Mouse (Mus musculus) intestine, postnatal 0 days (tissue): ENCODE results near the gene Lypd8. TPM values are rescaled to one million over a fixed set of nuclear protein-coding genes. Genes with fewer than 3 reads are reported as not detected.

Source experiments
- ATAC-seq: fragments of 200-750 bp; cut with Nextera tagmentation; 2 replicates; pipeline ENCODE4 v1.8.0; 2017; ENCODE audit warnings: mild to moderate bottlenecking, moderate TSS enrichment, moderate library complexity
- H3K27ac ChIP-seq: fragments of 300-500 bp; sonication (generic); 2 replicates; pipeline ENCODE4 v1.5.1; 2014; ENCODE audit warnings: mild to moderate bottlenecking, low read depth, low read length, moderate library complexity
- H3K27me3 ChIP-seq: fragments of 300-500 bp; sonication (generic); replicated peaks from 2 replicates; pipeline ENCODE4 v1.6.1; 2014; ENCODE audit warnings: low read length, mixed read lengths; ENCODE audit not compliant: control insufficient read depth, insufficient read depth
- H3K36me3 ChIP-seq: fragments of 300-500 bp; sonication (generic); 2 replicates; pipeline ENCODE4 v1.6.1; 2014; ENCODE audit warnings: mild to moderate bottlenecking, moderate library complexity; ENCODE audit not compliant: control insufficient read depth, insufficient read depth
- H3K4me1 ChIP-seq: fragments of 300-500 bp; sonication (generic); replicated peaks from 2 replicates; pipeline ENCODE4 v1.6.1; 2014; ENCODE audit warnings: antibody characterized with exemption, low read length, mixed read lengths; ENCODE audit not compliant: control insufficient read depth, insufficient read depth
- H3K4me2 ChIP-seq: fragments of 300-500 bp; sonication (generic); replicated peaks from 2 replicates; pipeline ENCODE4 v1.6.1; 2014; ENCODE audit warnings: low read depth, mild to moderate bottlenecking, moderate library complexity
- H3K4me3 ChIP-seq: fragments of 300-500 bp; sonication (generic); 2 replicates; pipeline ENCODE4 v1.5.1; 2014; ENCODE audit warnings: low read depth, low read length
- H3K9ac ChIP-seq: fragments of 300-500 bp; sonication (generic); 2 replicates; pipeline ENCODE4 v1.6.1; 2014; ENCODE audit warnings: mild to moderate bottlenecking, low read depth, low read length
- H3K9me3 ChIP-seq: fragments of 300-500 bp; sonication (generic); 2 replicates; pipeline ENCODE4 v1.6.1; 2016; ENCODE audit warnings: mixed run types; ENCODE audit not compliant: control insufficient read depth
- CTCF ChIP-seq: sonication (generic); IDR thresholded peaks from 2 replicates; pipeline ENCODE4 v1.5.1; 2016; ENCODE audit warnings: low read depth, mild to moderate bottlenecking, control low read depth, antibody characterized with exemption, moderate library complexity
- WGBS: fragments of 180-500 bp; shearing (Covaris S2); extraction: QIAGEN DNeasy Blood & Tissue Kit; methylation state at CpG from one replicate; pipeline ENCODE4 v1.1.7; 2014; 5-methylcytosine and 5-hydroxymethylcytosine counted together
- polyA plus RNA-seq: library from polyadenylated mRNA; unstranded; fragments of >200 nt; fragmentation: Nextera tagmentation; extraction: Ambion mirVana; gene quantifications from 2 replicates; pipeline ENCODE4 v1.2.1, GENCODE M21; 2015

The Lypd8 gene
- polyA plus RNA-seq, 1 experiment from 2014 or later, result 1,717 TPM

- Histone ChIP-seq H3K27ac (no peak overlapping the region), H3K27me3 (no peaks in the 10 kb centered on the region), H3K36me3 (peaks cover 41% of the 10 kb centered on the region), H3K9me3 (no peaks in the 10 kb centered on the region), H3K4me2 (no peak overlapping the region), H3K4me1 (no peaks in the 10 kb centered on the region), H3K9ac (no peak overlapping the region), H3K4me3 (no peak overlapping the region)
- no peak for TF ChIP-seq CTCF
- 74% methylated on average over 4 of the region's 4 CpGs for WGBS
- no peak for ATAC-seq
Observed at GRCm38 (mm10) chr11:58346745-58347144, 32.1 kb upstream of the Lypd8 start.

DNA sequence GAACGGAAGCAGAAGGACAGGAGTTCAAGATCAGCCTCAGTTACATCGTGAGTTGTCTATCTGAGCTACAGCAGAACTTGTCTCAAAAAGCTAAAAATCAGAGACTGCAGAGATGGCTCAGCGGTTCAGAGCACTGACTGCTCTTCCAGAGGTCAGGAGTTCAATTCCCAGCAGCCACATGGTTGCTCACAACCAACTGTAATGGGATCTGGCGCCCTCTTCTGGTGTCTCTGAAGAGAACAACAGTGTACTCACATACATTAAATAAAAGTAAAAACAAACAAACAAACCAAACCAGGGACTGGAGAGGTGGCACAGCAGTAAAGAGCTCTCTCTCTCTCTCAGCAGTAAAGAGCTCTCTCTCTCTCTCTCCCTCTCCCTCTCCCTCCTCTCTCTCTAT lies 28.2 kb upstream of the Lypd8 start:
- Histone ChIP-seq H3K4me1 (peaks cover 4% of the 10 kb centered on the region; the same call in 1 of the 2 replicates), H3K36me3 (peaks cover 17% of the 10 kb centered on the region), H3K9ac (no peak overlapping the region), H3K27ac (no peak overlapping the region), H3K4me3 (no peak overlapping the region), H3K4me2 (no peak overlapping the region), H3K27me3 (no peaks in the 10 kb centered on the region), H3K9me3 (no peaks in the 10 kb centered on the region)
- TF ChIP-seq CTCF, result peak; percentile 46
- no peak for ATAC-seq
- 75% methylated on average over 4 of the region's 4 CpGs for WGBS

DNA sequence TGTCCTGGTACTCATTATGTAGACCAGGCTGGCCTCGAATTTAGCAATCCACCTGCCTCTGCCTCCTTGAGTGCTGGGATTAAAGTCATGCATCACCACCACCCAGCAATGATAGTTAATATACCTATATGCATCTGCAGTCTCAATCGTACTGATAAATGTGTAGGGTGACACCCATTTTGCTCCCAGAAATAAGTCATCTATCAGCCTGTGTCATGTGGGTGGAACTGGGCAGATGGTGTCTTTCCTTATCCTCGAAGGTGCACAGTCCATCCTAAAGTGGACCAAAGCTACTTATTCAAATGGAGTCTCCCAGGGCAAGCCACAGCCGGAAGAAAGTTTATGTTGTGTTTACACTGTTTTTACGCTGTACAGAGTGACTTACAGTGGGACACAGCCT lies 27.7 kb upstream of the Lypd8 start:
- Histone ChIP-seq H3K4me1 (peaks cover 4% of the 10 kb centered on the region; the same call in 1 of the 2 replicates), H3K27ac (no peak overlapping the region), H3K27me3 (no peaks in the 10 kb centered on the region), H3K9me3 (no peaks in the 10 kb centered on the region), H3K9ac (no peak overlapping the region), H3K36me3 (peaks cover 12% of the 10 kb centered on the region), H3K4me3 (no peak overlapping the region), H3K4me2 (no peak overlapping the region)
- WGBS, result 53% methylated on average over 5 of the region's 5 CpGs
- no peak for TF ChIP-seq CTCF
- ATAC-seq, result no peak

DNA sequence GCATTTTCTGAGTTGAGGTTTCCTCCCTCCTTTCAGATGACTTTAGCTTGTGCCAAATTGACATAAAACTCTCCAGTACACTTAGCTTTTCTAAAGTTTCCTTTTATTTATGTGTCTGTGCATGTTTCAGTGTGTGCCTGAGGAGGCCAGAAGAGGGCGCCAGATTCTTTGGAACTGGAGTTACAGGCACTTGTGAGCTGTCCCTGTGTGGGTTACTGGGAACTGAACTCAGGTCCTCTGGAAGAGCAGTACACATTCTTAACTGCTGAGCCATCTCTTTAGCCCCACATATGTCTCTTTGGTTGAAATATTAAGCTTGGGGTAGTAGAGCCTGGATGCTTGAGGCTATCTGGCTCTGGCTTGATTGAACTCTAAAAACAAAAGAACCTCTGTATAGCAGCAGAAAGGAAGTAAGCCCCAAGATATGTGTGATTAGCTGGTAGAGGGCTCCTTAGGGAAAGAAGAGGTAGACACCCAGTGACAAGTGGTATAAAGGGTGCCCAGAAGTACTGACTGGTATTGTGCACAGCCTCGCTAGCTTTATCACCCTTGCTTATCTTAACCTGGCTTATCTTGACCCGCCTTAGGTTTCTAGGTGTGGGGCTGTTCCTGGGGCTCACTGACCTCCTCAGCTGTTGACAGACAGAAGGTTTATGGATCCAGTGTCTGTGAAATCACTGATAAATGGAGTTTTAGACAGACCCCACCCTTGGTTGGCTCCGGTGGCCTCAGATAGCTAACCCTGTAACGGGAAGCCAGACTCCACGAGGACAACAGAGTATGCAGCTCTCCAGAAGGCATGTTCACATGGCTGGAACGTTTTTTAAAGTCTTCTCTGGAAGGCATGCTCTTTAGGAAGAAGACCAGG lies 25.9 kb upstream of the Lypd8 start:
- peak; percentile 76 for TF ChIP-seq CTCF
- no peak overlapping the region for H3K9ac ChIP-seq
- no peaks in the 10 kb centered on the region for H3K36me3 ChIP-seq
- 21% methylated on average over 7 of the region's 7 CpGs for WGBS
- no peaks in the 10 kb centered on the region for H3K9me3 ChIP-seq
- peak overlapping the region; percentile 14; the same call in 1 of the 2 replicates for H3K4me2 ChIP-seq
- ATAC-seq, result peak; percentile 75
- no peak overlapping the region for H3K27ac ChIP-seq
- H3K4me1 ChIP-seq, result peaks cover 8% of the 10 kb centered on the region
- H3K27me3 ChIP-seq, result no peaks in the 10 kb centered on the region
- no peak overlapping the region for H3K4me3 ChIP-seq

GRCm38 (mm10) chr11:58353709-58354108 lies 25.1 kb upstream of the Lypd8 start:
- TF ChIP-seq CTCF, result no peak
- 40% methylated on average over 3 of the region's 3 CpGs for WGBS
- Histone ChIP-seq H3K27me3 (no peaks in the 10 kb centered on the region), H3K4me1 (peaks cover 10% of the 10 kb centered on the region), H3K4me3 (no peak overlapping the region), H3K36me3 (no peaks in the 10 kb centered on the region), H3K9ac (no peak overlapping the region), H3K9me3 (no peaks in the 10 kb centered on the region), H3K27ac (no peak overlapping the region), H3K4me2 (peak overlapping the region; percentile 14; the same call in 1 of the 2 replicates)
- no peak for ATAC-seq

- 59% methylated on average over 10 of the region's 10 CpGs for WGBS
- no peak for TF ChIP-seq CTCF
- H3K36me3 ChIP-seq, result no peaks in the 10 kb centered on the region
- H3K4me3 ChIP-seq, result no peak overlapping the region
- no peak overlapping the region for H3K9ac ChIP-seq
- no peak for ATAC-seq
- H3K4me2 ChIP-seq, result no peak overlapping the region
- no peak overlapping the region for H3K27ac ChIP-seq
- H3K9me3 ChIP-seq, result no peaks in the 10 kb centered on the region
- H3K27me3 ChIP-seq, result no peaks in the 10 kb centered on the region
- peaks cover 10% of the 10 kb centered on the region for H3K4me1 ChIP-seq
Observed at GRCm38 (mm10) chr11:58354476-58354875, 24.4 kb upstream of the Lypd8 start.
